Mouse (Mus musculus) embryonic facial prominence, embryonic 10.5 days (tissue): ENCODE measurements at regions not wholly inside any gene's neighbourhood (a gene's known extent, or its start where the extent isn't known, plus 50 kb on each side); places are given as distances from the start of the nearest gene placed in this dataset.

Experiments
- DNase-seq: peaks from one replicate; pipeline ENCODE4 v3.0.0-alpha.2; 2017; ENCODE audit warnings: low spot score
- H3K27ac ChIP-seq: fragments of 300-500 bp; sonication (generic); replicated peaks from 2 replicates; pipeline ENCODE4 v1.5.1; 2016; ENCODE audit warnings: mild to moderate bottlenecking
- H3K27me3 ChIP-seq: fragments of 300-500 bp; sonication (generic); replicated peaks from 2 replicates; pipeline ENCODE4 v1.6.1; 2016; ENCODE audit warnings: low read depth, mild to moderate bottlenecking; ENCODE audit not compliant: poor library complexity, severe bottlenecking
- H3K36me3 ChIP-seq: fragments of 300-500 bp; sonication (generic); replicated peaks from 2 replicates; pipeline ENCODE4 v1.6.1; 2016; ENCODE audit warnings: mild to moderate bottlenecking, moderate library complexity
- H3K4me1 ChIP-seq: fragments of 300-500 bp; sonication (generic); 2 replicates; pipeline ENCODE4 v1.6.1; 2016
- H3K4me3 ChIP-seq: fragments of 300-500 bp; sonication (generic); 2 replicates; pipeline ENCODE4 v1.5.1; 2016; ENCODE audit warnings: mild to moderate bottlenecking, moderate library complexity
- H3K9me3 ChIP-seq: fragments of 300-500 bp; sonication (generic); 2 replicates; pipeline ENCODE4 v1.6.1; 2016; ENCODE audit warnings: mild to moderate bottlenecking
- WGBS: fragments of 180-500 bp; shearing (Covaris S2); methylation state at CpG from one replicate; pipeline ENCODE4 v1.1.7; 2016; 5-methylcytosine and 5-hydroxymethylcytosine counted together

GRCm38 (mm10) chr3:78899446-78900230, 386.7 kb downstream of the Rapgef2 start:
- Histone ChIP-seq H3K27ac (no peak overlapping the region), H3K4me3 (no peak overlapping the region), H3K9me3 (no peaks in the 10 kb centered on the region)

GRCm38 (mm10) chr3:78889326-78889725, 397.0 kb downstream of the Rapgef2 start:
- no peaks in the 10 kb centered on the region for H3K4me1 ChIP-seq

More at GRCm38 (mm10) chr3:78899446-78900230, 386.7 kb downstream of the Rapgef2 start:
- DNase-seq: no peak
- H3K27me3 ChIP-seq: no peaks in the 10 kb centered on the region
- WGBS: 68% methylated on average over 8 of the region's 8 CpGs
- H3K36me3 ChIP-seq: no peaks in the 10 kb centered on the region
- H3K4me1 ChIP-seq: peaks cover 20% of the 10 kb centered on the region

GRCm38 (mm10) chr3:78884715-78885114, 401.6 kb downstream of the Rapgef2 start:
- H3K27ac ChIP-seq: no peak overlapping the region
- H3K4me3 ChIP-seq: no peak overlapping the region
- DNase-seq: no peak
- H3K4me1 ChIP-seq: no peaks in the 10 kb centered on the region
- no peaks in the 10 kb centered on the region for H3K9me3 ChIP-seq
- 86% methylated on average over 9 of the region's 9 CpGs for WGBS
- H3K36me3 ChIP-seq: no peaks in the 10 kb centered on the region
- H3K27me3 ChIP-seq: no peaks in the 10 kb centered on the region

More at GRCm38 (mm10) chr3:78889326-78889725, 397.0 kb downstream of the Rapgef2 start:
- no peak overlapping the region for H3K27ac ChIP-seq
- no peak for DNase-seq
- WGBS: 84% methylated on average over 3 of the region's 3 CpGs
- H3K4me3 ChIP-seq: no peak overlapping the region
- no peaks in the 10 kb centered on the region for H3K27me3 ChIP-seq
- no peaks in the 10 kb centered on the region for H3K9me3 ChIP-seq
- no peaks in the 10 kb centered on the region for H3K36me3 ChIP-seq

- Histone ChIP-seq H3K9me3 (no peaks in the 10 kb centered on the region), H3K4me3 (no peak overlapping the region), H3K4me1 (no peaks in the 10 kb centered on the region), H3K36me3 (no peaks in the 10 kb centered on the region), H3K27me3 (no peaks in the 10 kb centered on the region), H3K27ac (no peak overlapping the region)
- WGBS: 89% methylated on average over 11 of the region's 11 CpGs
- no peak for DNase-seq
Observed at GRCm38 (mm10) chr3:78884029-78884428, 402.3 kb downstream of the Rapgef2 start.

GRCm38 (mm10) chr3:78880072-78880471, 406.2 kb downstream of the Rapgef2 start:
- WGBS: 95% methylated on average over 13 of the region's 13 CpGs
- Histone ChIP-seq H3K4me3 (no peak overlapping the region), H3K36me3 (no peaks in the 10 kb centered on the region), H3K4me1 (no peaks in the 10 kb centered on the region), H3K27ac (no peak overlapping the region), H3K9me3 (no peaks in the 10 kb centered on the region), H3K27me3 (no peaks in the 10 kb centered on the region)
- no peak for DNase-seq

GRCm38 (mm10) chr3:78877323-78877722, 409.0 kb downstream of the Rapgef2 start:
- H3K4me3 ChIP-seq: no peak overlapping the region
- H3K27ac ChIP-seq: no peak overlapping the region
- H3K27me3 ChIP-seq: no peaks in the 10 kb centered on the region
- H3K4me1 ChIP-seq: no peaks in the 10 kb centered on the region
- WGBS: 54% methylated on average over 3 of the region's 3 CpGs
- H3K9me3 ChIP-seq: no peaks in the 10 kb centered on the region
- DNase-seq: no peak
- H3K36me3 ChIP-seq: no peaks in the 10 kb centered on the region

- Histone ChIP-seq H3K9me3 (no peaks in the 10 kb centered on the region), H3K27ac (no peak overlapping the region), H3K4me1 (no peaks in the 10 kb centered on the region), H3K4me3 (no peak overlapping the region), H3K36me3 (no peaks in the 10 kb centered on the region), H3K27me3 (no peaks in the 10 kb centered on the region)
- 85% methylated on average over 1 of the region's 1 CpGs for WGBS
- no peak for DNase-seq
Observed at GRCm38 (mm10) chr3:78866896-78867295, 419.4 kb downstream of the Rapgef2 start.

GRCm38 (mm10) chr3:78866083-78866726, 420.1 kb downstream of the Rapgef2 start:
- 83% methylated on average over 9 of the region's 9 CpGs for WGBS
- H3K4me3 ChIP-seq: no peak overlapping the region
- H3K27me3 ChIP-seq: no peaks in the 10 kb centered on the region
- no peaks in the 10 kb centered on the region for H3K36me3 ChIP-seq
- no peak for DNase-seq
- H3K9me3 ChIP-seq: no peaks in the 10 kb centered on the region
- no peak overlapping the region for H3K27ac ChIP-seq
- no peaks in the 10 kb centered on the region for H3K4me1 ChIP-seq

- Histone ChIP-seq H3K4me3 (no peak overlapping the region), H3K9me3 (no peaks in the 10 kb centered on the region), H3K27me3 (no peaks in the 10 kb centered on the region), H3K36me3 (no peaks in the 10 kb centered on the region), H3K4me1 (no peaks in the 10 kb centered on the region), H3K27ac (no peak overlapping the region)
- DNase-seq: no peak
- WGBS: 90% methylated on average over 2 of the region's 2 CpGs
Observed at GRCm38 (mm10) chr3:78863005-78863404, 423.3 kb downstream of the Rapgef2 start.

- Histone ChIP-seq H3K27me3 (no peaks in the 10 kb centered on the region), H3K36me3 (no peaks in the 10 kb centered on the region), H3K4me1 (no peaks in the 10 kb centered on the region), H3K4me3 (no peak overlapping the region), H3K27ac (no peak overlapping the region), H3K9me3 (no peaks in the 10 kb centered on the region)
- no peak for DNase-seq
- WGBS: 52% methylated on average over 8 of the region's 8 CpGs
Observed at GRCm38 (mm10) chr3:78846617-78847318, 439.5 kb downstream of the Rapgef2 start.

- H3K27me3 ChIP-seq: no peaks in the 10 kb centered on the region
- no peaks in the 10 kb centered on the region for H3K9me3 ChIP-seq
- 83% methylated on average over 4 of the region's 4 CpGs for WGBS
- no peak overlapping the region for H3K27ac ChIP-seq
- DNase-seq: no peak
- H3K4me3 ChIP-seq: no peak overlapping the region
- no peaks in the 10 kb centered on the region for H3K4me1 ChIP-seq
- no peaks in the 10 kb centered on the region for H3K36me3 ChIP-seq
Observed at GRCm38 (mm10) chr3:78841173-78841572, 445.1 kb downstream of the Rapgef2 start.

- DNase-seq: no peak
- Histone ChIP-seq H3K27ac (no peak overlapping the region), H3K9me3 (no peaks in the 10 kb centered on the region), H3K36me3 (no peaks in the 10 kb centered on the region), H3K4me1 (no peaks in the 10 kb centered on the region), H3K27me3 (no peaks in the 10 kb centered on the region), H3K4me3 (no peak overlapping the region)
- 81% methylated on average over 5 of the region's 5 CpGs for WGBS
Observed at GRCm38 (mm10) chr3:78836824-78837223, 449.5 kb downstream of the Rapgef2 start.
